Mouse (Mus musculus) CD4-positive naive resting alpha-beta T cell, adult 57 days (primary cell): ENCODE results near the gene Col1a2. TPM values are rescaled to one million over a fixed set of nuclear protein-coding genes. Genes with fewer than 3 reads are reported as not detected.

Experiments
- total RNA-seq: library from RNA; stranded (reverse); gene quantifications from one replicate; pipeline ENCODE4 v1.2.4, GENCODE M21; 2023

The Col1a2 gene
- 2.2 TPM for total RNA-seq

GRCm38 (mm10) chr6:4504603-4505131 lies at the start of gene Col1a2:
Gene Col1a2 (plus strand): TSS chr6:4504814.

Other genes starting within 250 kb of the Col1a2 start
- gene Casd1, start 96.0 kb downstream of the Col1a2 start, total RNA-seq: 20.7 TPM
- 1.1 TPM for gene Sgce, start 242.4 kb downstream of the Col1a2 start, total RNA-seq
- gene Peg10, start 242.5 kb downstream of the Col1a2 start, total RNA-seq: 0.12 TPM